Mouse (Mus musculus): ENCODE measurements around the gene Wipf2. TPM values are rescaled to one million over a fixed set of nuclear protein-coding genes. Genes with fewer than 3 reads are reported as not detected.
A peak's percentile ranks its signal among the peaks of the same experiment; 100 is the strongest.

The Wipf2 gene
- polyA plus RNA-seq, 1 experiment from 2014 or later: 6.7 TPM

DNA sequence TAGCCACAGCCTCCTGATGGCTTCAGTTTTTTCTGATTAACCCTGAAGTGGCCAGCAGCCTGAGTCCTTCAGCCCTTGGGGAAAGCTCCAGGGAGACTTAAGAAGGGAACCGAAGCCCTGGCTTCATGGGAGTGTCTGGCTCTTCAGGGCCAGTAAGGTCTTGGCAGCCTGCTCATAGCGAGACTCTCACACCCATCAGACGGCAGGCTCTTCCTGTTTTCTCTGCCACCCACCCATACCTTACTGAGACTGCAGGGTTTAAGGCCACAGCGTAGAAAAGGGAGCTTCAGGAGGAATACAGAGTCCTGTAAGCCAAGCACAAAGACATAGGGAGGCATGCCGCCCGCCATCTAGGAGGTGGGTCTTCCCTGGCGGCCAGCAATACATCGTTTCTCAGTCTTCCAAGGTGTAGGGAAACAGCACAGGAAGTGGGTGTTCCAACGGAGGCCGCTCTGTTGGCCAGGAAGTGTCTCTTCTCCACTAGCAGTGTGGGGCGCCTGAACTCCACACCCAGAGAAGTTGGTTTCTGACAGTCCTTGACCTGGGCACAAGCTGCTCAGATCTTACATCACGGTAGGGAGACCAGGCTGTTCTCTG is 37.2 kb downstream of the Wipf2 start:
- H3K4me2 ChIP-seq (replicated peaks; ENCODE audit: low read depth, low read length): no peak overlapping the region
- H3K27ac ChIP-seq (ENCODE audit: low read depth, low read length): no peak overlapping the region
- no peak for ATAC-seq (ENCODE audit: low FRiP score, low TSS enrichment)
- no peaks in the 10 kb centered on the region for H3K9me3 ChIP-seq (ENCODE audit: control insufficient read depth, low read length)
- H3K9ac ChIP-seq (ENCODE audit: low read depth, low read length): no peak overlapping the region
- H3K4me1 ChIP-seq (ENCODE audit: control insufficient read depth, insufficient read depth, low read length): peaks cover 15% of the 10 kb centered on the region
- WGBS: 78% methylated on average over 12 of the region's 12 CpGs
- no peak overlapping the region for H3K4me3 ChIP-seq (ENCODE audit: low read length)
- H3K27me3 ChIP-seq (ENCODE audit: control insufficient read depth, insufficient read depth, low read length): no peaks in the 10 kb centered on the region
- H3K36me3 ChIP-seq (ENCODE audit: control insufficient read depth, insufficient read depth, low read length): peaks cover 57% of the 10 kb centered on the region

GRCm38 (mm10) chr11:98902621-98903245 is 39.3 kb downstream of the Wipf2 start:
- Histone ChIP-seq H3K4me2 (replicated peaks; ENCODE audit: low read depth, low read length) (0 out of 2 replicates have a peak overlapping the region, but pooled peaks have one; percentile 2), H3K4me1 (ENCODE audit: control insufficient read depth, insufficient read depth, low read length) (peaks cover 20% of the 10 kb centered on the region), H3K4me3 (ENCODE audit: low read length) (no peak overlapping the region), H3K36me3 (ENCODE audit: control insufficient read depth, insufficient read depth, low read length) (peaks cover 36% of the 10 kb centered on the region), H3K27me3 (ENCODE audit: control insufficient read depth, insufficient read depth, low read length) (no peaks in the 10 kb centered on the region), H3K27ac (ENCODE audit: low read depth, low read length) (peak overlapping the region; percentile 79), H3K9me3 (ENCODE audit: control insufficient read depth, low read length) (no peaks in the 10 kb centered on the region), H3K9ac (ENCODE audit: low read depth, low read length) (no peak overlapping the region)
- ATAC-seq (ENCODE audit: low FRiP score, low TSS enrichment): peak; percentile 13; the same call in 1 of the 2 replicates
- WGBS: 9% methylated on average over 10 of the region's 10 CpGs

GRCm38 (mm10) chr11:98904577-98904976 is 41.1 kb downstream of the Wipf2 start:
- ATAC-seq (ENCODE audit: low FRiP score, low TSS enrichment): no peak
- Histone ChIP-seq H3K36me3 (ENCODE audit: control insufficient read depth, insufficient read depth, low read length) (peaks cover 23% of the 10 kb centered on the region), H3K27ac (ENCODE audit: low read depth, low read length) (peak overlapping the region; percentile 81), H3K4me3 (ENCODE audit: low read length) (no peak overlapping the region), H3K4me2 (replicated peaks; ENCODE audit: low read depth, low read length) (no peak overlapping the region), H3K4me1 (ENCODE audit: control insufficient read depth, insufficient read depth, low read length) (peaks cover 35% of the 10 kb centered on the region), H3K9me3 (ENCODE audit: control insufficient read depth, low read length) (no peaks in the 10 kb centered on the region), H3K27me3 (ENCODE audit: control insufficient read depth, insufficient read depth, low read length) (no peaks in the 10 kb centered on the region), H3K9ac (ENCODE audit: low read depth, low read length) (no peak overlapping the region)
- 60% methylated on average over 2 of the region's 2 CpGs for WGBS

DNA sequence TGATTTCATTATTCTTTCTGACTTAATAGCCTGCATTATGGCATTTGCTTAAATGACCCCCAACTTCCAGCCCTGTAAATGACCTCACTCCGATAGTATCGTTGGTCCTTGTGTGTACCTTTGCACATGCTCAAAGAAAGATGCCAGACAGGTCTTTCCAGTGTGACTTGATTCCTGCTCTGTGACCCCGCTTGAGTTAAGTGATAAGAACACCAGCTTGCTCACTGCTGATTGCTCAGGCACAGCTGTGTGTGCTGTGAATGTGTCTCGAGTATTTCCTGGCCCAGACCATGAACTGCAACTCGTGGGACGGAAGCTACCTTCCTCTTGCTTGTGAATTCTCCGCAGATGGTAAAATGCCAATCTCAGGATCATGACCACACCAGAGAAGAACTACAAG is 41.6 kb downstream of the Wipf2 start:
- Histone ChIP-seq H3K27me3 (ENCODE audit: control insufficient read depth, insufficient read depth, low read length) (no peaks in the 10 kb centered on the region), H3K27ac (ENCODE audit: low read depth, low read length) (peak overlapping the region; percentile 81), H3K36me3 (ENCODE audit: control insufficient read depth, insufficient read depth, low read length) (peaks cover 22% of the 10 kb centered on the region), H3K9ac (ENCODE audit: low read depth, low read length) (no peak overlapping the region), H3K4me2 (replicated peaks; ENCODE audit: low read depth, low read length) (no peak overlapping the region), H3K9me3 (ENCODE audit: control insufficient read depth, low read length) (no peaks in the 10 kb centered on the region), H3K4me1 (ENCODE audit: control insufficient read depth, insufficient read depth, low read length) (peaks cover 35% of the 10 kb centered on the region), H3K4me3 (ENCODE audit: low read length) (no peak overlapping the region)
- 61% methylated on average over 7 of the region's 7 CpGs for WGBS
- ATAC-seq (ENCODE audit: low FRiP score, low TSS enrichment): no peak

- H3K4me1 ChIP-seq (ENCODE audit: control insufficient read depth, insufficient read depth, low read length): peaks cover 35% of the 10 kb centered on the region
- no peak overlapping the region for H3K9ac ChIP-seq (ENCODE audit: low read depth, low read length)
- no peaks in the 10 kb centered on the region for H3K27me3 ChIP-seq (ENCODE audit: control insufficient read depth, insufficient read depth, low read length)
- no peak overlapping the region for H3K4me2 ChIP-seq (replicated peaks; ENCODE audit: low read depth, low read length)
- no peak overlapping the region for H3K4me3 ChIP-seq (ENCODE audit: low read length)
- WGBS: 77% methylated on average over 4 of the region's 4 CpGs
- H3K36me3 ChIP-seq (ENCODE audit: control insufficient read depth, insufficient read depth, low read length): peaks cover 22% of the 10 kb centered on the region
- ATAC-seq (ENCODE audit: low FRiP score, low TSS enrichment): no peak
- H3K9me3 ChIP-seq (ENCODE audit: control insufficient read depth, low read length): no peaks in the 10 kb centered on the region
- peak overlapping the region; percentile 68; the same call in 1 of the 2 replicates for H3K27ac ChIP-seq (ENCODE audit: low read depth, low read length)
These were observed 42.1 kb downstream of the Wipf2 start for GRCm38 (mm10) chr11:98905583-98905982.

DNA sequence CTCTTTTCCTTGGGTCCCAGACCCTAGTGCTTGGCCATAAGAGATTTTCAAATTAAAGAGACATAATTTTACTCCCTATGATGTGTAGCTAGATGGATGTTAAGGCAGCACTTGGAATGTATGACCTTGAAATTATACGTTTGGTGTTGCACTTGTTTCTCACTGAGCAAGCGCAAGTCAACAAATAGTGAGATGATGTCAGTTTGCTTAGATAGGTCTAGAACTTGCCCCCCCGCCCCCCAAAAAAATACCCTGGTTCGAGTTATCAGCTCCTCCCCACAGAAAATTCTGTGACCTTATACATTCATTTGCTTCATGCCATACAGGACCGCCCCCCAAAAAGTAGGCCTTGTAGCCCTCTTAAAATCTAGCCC is 43.6 kb downstream of the Wipf2 start:
- peak overlapping the region; percentile 19; the same call in 1 of the 2 replicates for H3K4me3 ChIP-seq (ENCODE audit: low read length)
- H3K27me3 ChIP-seq (ENCODE audit: control insufficient read depth, insufficient read depth, low read length): no peaks in the 10 kb centered on the region
- WGBS: 60% methylated on average over 5 of the region's 5 CpGs
- peak overlapping the region; percentile 93 for H3K4me2 ChIP-seq (replicated peaks; ENCODE audit: low read depth, low read length)
- H3K36me3 ChIP-seq (ENCODE audit: control insufficient read depth, insufficient read depth, low read length): peaks cover 25% of the 10 kb centered on the region
- H3K4me1 ChIP-seq (ENCODE audit: control insufficient read depth, insufficient read depth, low read length): peaks cover 35% of the 10 kb centered on the region
- no peaks in the 10 kb centered on the region for H3K9me3 ChIP-seq (ENCODE audit: control insufficient read depth, low read length)
- ATAC-seq (ENCODE audit: low FRiP score, low TSS enrichment): no peak
- peak overlapping the region; percentile 47; the same call in 1 of the 2 replicates for H3K9ac ChIP-seq (ENCODE audit: low read depth, low read length)
- no peak overlapping the region for H3K27ac ChIP-seq (ENCODE audit: low read depth, low read length)

- peak; percentile 96 for ATAC-seq (ENCODE audit: low FRiP score, low TSS enrichment)
- H3K4me2 ChIP-seq (replicated peaks; ENCODE audit: low read depth, low read length): peak within 1 kb of the TSS; percentile 93
- peak within 1 kb of the TSS; percentile 59; the same call in 1 of the 2 replicates for H3K27ac ChIP-seq (ENCODE audit: low read depth, low read length)
- peaks cover 30% of the 10 kb centered on the region for H3K4me1 ChIP-seq (ENCODE audit: control insufficient read depth, insufficient read depth, low read length)
- peak within 1 kb of the TSS; percentile 67 for H3K9ac ChIP-seq (ENCODE audit: low read depth, low read length)
- peaks cover 28% of the 10 kb centered on the region for H3K36me3 ChIP-seq (ENCODE audit: control insufficient read depth, insufficient read depth, low read length)
- peak within 1 kb of the TSS; percentile 66 for H3K4me3 ChIP-seq (ENCODE audit: low read length)
- H3K27me3 ChIP-seq (ENCODE audit: control insufficient read depth, insufficient read depth, low read length): no peaks in the 10 kb centered on the region
- H3K9me3 ChIP-seq (ENCODE audit: control insufficient read depth, low read length): no peaks in the 10 kb centered on the region
- WGBS: under 1% methylated on average over 49 of the region's 49 CpGs
These were observed 44.2 kb downstream of the Wipf2 start, which contains the start of gene Cdc6 for GRCm38 (mm10) chr11:98907437-98908173. Gene Cdc6, plus strand, starts transcription at chr11:98907801.

- peaks cover 48% of the 10 kb centered on the region for H3K36me3 ChIP-seq (ENCODE audit: control insufficient read depth, insufficient read depth, low read length)
- peak overlapping the region; percentile 66; the same call in 1 of the 2 replicates for H3K4me3 ChIP-seq (ENCODE audit: low read length)
- ATAC-seq (ENCODE audit: low FRiP score, low TSS enrichment): no peak
- peak overlapping the region; percentile 93; the same call in 1 of the 2 replicates for H3K4me2 ChIP-seq (replicated peaks; ENCODE audit: low read depth, low read length)
- 52% methylated on average over 6 of the region's 6 CpGs for WGBS
- peaks cover 20% of the 10 kb centered on the region for H3K4me1 ChIP-seq (ENCODE audit: control insufficient read depth, insufficient read depth, low read length)
- H3K9me3 ChIP-seq (ENCODE audit: control insufficient read depth, low read length): no peaks in the 10 kb centered on the region
- no peaks in the 10 kb centered on the region for H3K27me3 ChIP-seq (ENCODE audit: control insufficient read depth, insufficient read depth, low read length)
- no peak overlapping the region for H3K27ac ChIP-seq (ENCODE audit: low read depth, low read length)
- H3K9ac ChIP-seq (ENCODE audit: low read depth, low read length): peak overlapping the region; percentile 40
These were observed 46.2 kb downstream of the Wipf2 start for GRCm38 (mm10) chr11:98909654-98910053.

DNA sequence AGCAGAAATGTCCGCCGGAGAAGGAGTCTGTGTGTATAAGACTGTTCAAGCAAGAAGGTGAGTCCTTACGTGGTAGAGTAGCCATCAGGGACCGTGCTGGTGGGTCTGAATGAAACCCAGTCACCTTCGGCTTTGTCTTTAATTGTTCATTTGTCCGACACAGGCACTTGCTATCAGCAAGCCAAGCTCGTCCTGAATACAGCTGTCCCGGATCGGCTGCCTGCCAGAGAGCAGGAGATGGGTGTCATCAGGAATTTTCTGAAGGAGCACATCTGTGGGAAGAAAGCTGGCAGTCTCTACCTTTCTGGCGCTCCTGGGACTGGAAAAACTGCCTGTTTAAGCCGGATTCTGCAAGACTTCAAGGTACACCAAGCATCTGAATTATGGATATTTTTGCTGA is 47.0 kb downstream of the Wipf2 start:
- no peaks in the 10 kb centered on the region for H3K27me3 ChIP-seq (ENCODE audit: control insufficient read depth, insufficient read depth, low read length)
- peaks cover 55% of the 10 kb centered on the region for H3K36me3 ChIP-seq (ENCODE audit: control insufficient read depth, insufficient read depth, low read length)
- H3K27ac ChIP-seq (ENCODE audit: low read depth, low read length): no peak overlapping the region
- ATAC-seq (ENCODE audit: low FRiP score, low TSS enrichment): no peak
- H3K4me3 ChIP-seq (ENCODE audit: low read length): no peak overlapping the region
- H3K9ac ChIP-seq (ENCODE audit: low read depth, low read length): no peak overlapping the region
- 90% methylated on average over 11 of the region's 11 CpGs for WGBS
- H3K4me1 ChIP-seq (ENCODE audit: control insufficient read depth, insufficient read depth, low read length): peaks cover 20% of the 10 kb centered on the region
- no peaks in the 10 kb centered on the region for H3K9me3 ChIP-seq (ENCODE audit: control insufficient read depth, low read length)
- H3K4me2 ChIP-seq (replicated peaks; ENCODE audit: low read depth, low read length): no peak overlapping the region

All from kidney, embryonic 14.5 days (tissue).